Mouse (Mus musculus) MEL (cell line): Measurements from ENCODE around the gene Hsf4. TPM values are rescaled to one million over a fixed set of nuclear protein-coding genes. Genes with fewer than 3 reads are reported as not detected.
A peak's percentile ranks its signal among the peaks of the same experiment; 100 is the strongest.

Source experiments
- DNase-seq: peaks from one replicate; pipeline ENCODE4 v3.0.0; 2011; ENCODE audit warnings: low read depth, low spot score
- H3K27ac ChIP-seq: 2 replicates; pipeline ENCODE4 v1.5.1; 2012; ENCODE audit warnings: low read depth, mild to moderate bottlenecking, control low read depth, low read length, moderate library complexity; ENCODE audit not compliant: control insufficient read depth
- H3K27me3 ChIP-seq, 2 experiments: fragments of 150-350 bp in 1 of 2; sonication (generic) in 1 of 2; 2 replicates each; pipeline ENCODE4 v1.6.1; 2012; ENCODE audit warnings: low read length in 2 of 2, mild to moderate bottlenecking in 2 of 2, improper control_type of control experiment in 1 of 2, moderate library complexity in 1 of 2; ENCODE audit not compliant: insufficient read depth in 2 of 2, control insufficient read depth in 1 of 2
- H3K36me3 ChIP-seq, 2 experiments: 2 replicates each; pipeline ENCODE4 v1.6.1; 2012 to 2014; ENCODE audit warnings: low read length in 2 of 2, improper control_type of control experiment in 1 of 2, inconsistent platforms in 1 of 2, mild to moderate bottlenecking in 1 of 2; ENCODE audit not compliant: insufficient read depth in 2 of 2, control insufficient read depth in 1 of 2
- H3K4me1 ChIP-seq, 2 experiments: fragments of 150-350 bp in 1 of 2; sonication (generic) in 1 of 2; 2 replicates each; pipeline ENCODE4 v1.6.1; 2012; ENCODE audit warnings: low read length in 2 of 2, improper control_type of control experiment in 1 of 2, mild to moderate bottlenecking in 1 of 2; ENCODE audit not compliant: insufficient read depth in 2 of 2, control insufficient read depth in 1 of 2
- H3K4me3 ChIP-seq, 2 experiments: fragments of 150-350 bp in 1 of 2; sonication (generic) in 1 of 2; 2 replicates each; pipeline ENCODE4 v1.5.1; 2012; ENCODE audit warnings: low read depth in 2 of 2, low read length in 2 of 2, mild to moderate bottlenecking in 2 of 2, moderate library complexity in 2 of 2, control low read depth in 1 of 2, improper control_type of control experiment in 1 of 2; ENCODE audit not compliant: control insufficient read depth in 1 of 2, insufficient read depth in 1 of 2
- H3K79me2 ChIP-seq: 2 replicates; pipeline ENCODE4 v1.6.1; 2012; ENCODE audit warnings: mild to moderate bottlenecking, low read length, moderate library complexity; ENCODE audit not compliant: control insufficient read depth, poor library complexity, insufficient read depth
- H3K9ac ChIP-seq: 2 replicates; pipeline ENCODE4 v1.6.1; 2012; ENCODE audit warnings: low read depth, mild to moderate bottlenecking, control low read depth, low read length, moderate library complexity; ENCODE audit not compliant: control insufficient read depth, poor library complexity, severe bottlenecking
- H3K9me3 ChIP-seq: fragments of 150-350 bp; sonication (generic); replicated peaks from 2 replicates; pipeline ENCODE4 v1.6.1; 2012; ENCODE audit warnings: mild to moderate bottlenecking, low read length, improper control_type of control experiment, moderate library complexity; ENCODE audit not compliant: insufficient read depth
- CHD1 ChIP-seq: IDR thresholded peaks from 2 replicates; pipeline ENCODE4 v1.6.1; 2012; ENCODE audit warnings: low read depth, mild to moderate bottlenecking, inconsistent platforms, low read length, improper control_type of control experiment
- CHD2 ChIP-seq: IDR thresholded peaks from 2 replicates; pipeline ENCODE4 v1.6.1; 2011; ENCODE audit warnings: low read length, improper control_type of control experiment
- E2F4 ChIP-seq: IDR thresholded peaks from 2 replicates; pipeline ENCODE4 v1.6.1; 2011; ENCODE audit warnings: low read depth, low read length, improper control_type of control experiment, borderline replicate concordance
- ELF1 ChIP-seq: IDR thresholded peaks from 2 replicates; pipeline ENCODE4 v1.6.1; 2014; ENCODE audit warnings: low read depth, mild to moderate bottlenecking, inconsistent platforms, low read length, improper control_type of control experiment, moderate library complexity
- EP300 ChIP-seq, 2 experiments: IDR thresholded peaks; 2 replicates each; pipeline ENCODE4 v1.6.1; 2011; ENCODE audit warnings: improper control_type of control experiment in 2 of 2, low read length in 2 of 2, low read depth in 1 of 2, mild to moderate bottlenecking in 1 of 2
- ETS1 ChIP-seq: IDR thresholded peaks from 2 replicates; pipeline ENCODE4 v1.6.1; 2012; ENCODE audit warnings: low read depth, mild to moderate bottlenecking, inconsistent platforms, low read length, improper control_type of control experiment, moderate library complexity
- GATA1 ChIP-seq: IDR thresholded peaks from 2 replicates; pipeline ENCODE4 v1.6.1; 2011; ENCODE audit warnings: low read depth, low read length, improper control_type of control experiment
- JUND ChIP-seq: IDR thresholded peaks from 2 replicates; pipeline ENCODE4 v1.6.1; 2011; ENCODE audit warnings: low read depth, mild to moderate bottlenecking, improper control_type of control experiment, low read length
- MAFK ChIP-seq: IDR thresholded peaks from 2 replicates; pipeline ENCODE4 v1.6.1; 2011; ENCODE audit warnings: low read depth, mild to moderate bottlenecking, low read length, improper control_type of control experiment, borderline replicate concordance
- MAX ChIP-seq: IDR thresholded peaks from 2 replicates; pipeline ENCODE4 v1.6.1; 2011; ENCODE audit warnings: low read length, improper control_type of control experiment
- MYB ChIP-seq: IDR thresholded peaks from 2 replicates; pipeline ENCODE4 v1.6.1; 2011; ENCODE audit warnings: mild to moderate bottlenecking, low read depth, low read length, improper control_type of control experiment
- NELFE ChIP-seq: IDR thresholded peaks from 2 replicates; pipeline ENCODE4 v1.6.1; 2011; ENCODE audit warnings: low read depth, low read length, improper control_type of control experiment
- NRF1 ChIP-seq: IDR thresholded peaks from 2 replicates; pipeline ENCODE4 v1.6.1; 2014; ENCODE audit warnings: low read depth, mild to moderate bottlenecking, inconsistent platforms, low read length, improper control_type of control experiment, moderate library complexity; ENCODE audit not compliant: poor library complexity, insufficient read depth, severe bottlenecking
- POLR2A ChIP-seq, 2 experiments: IDR thresholded peaks; 2 replicates each; pipeline ENCODE4 v1.6.1; 2011 to 2012; ENCODE audit warnings: low read length in 2 of 2, mild to moderate bottlenecking in 2 of 2, control low read depth in 1 of 2, improper control_type of control experiment in 1 of 2, low read depth in 1 of 2, moderate library complexity in 1 of 2; ENCODE audit not compliant: control insufficient read depth in 1 of 2, insufficient read depth in 1 of 2, poor library complexity in 1 of 2
- POLR2AphosphoS2 ChIP-seq: IDR thresholded peaks from 2 replicates; pipeline ENCODE4 v1.6.1; 2011; ENCODE audit warnings: low read length, improper control_type of control experiment
- POLR2AphosphoS5 ChIP-seq: IDR thresholded peaks from 2 replicates; pipeline ENCODE4 v1.6.1; 2012; ENCODE audit warnings: low read depth, borderline replicate concordance, mild to moderate bottlenecking, inconsistent platforms, low read length, moderate library complexity, mixed read lengths
- RCOR1 ChIP-seq: IDR thresholded peaks from 2 replicates; pipeline ENCODE4 v1.6.1; 2012; ENCODE audit warnings: low read depth, mild to moderate bottlenecking, inconsistent platforms, low read length, improper control_type of control experiment
- TAL1 ChIP-seq: IDR thresholded peaks from 2 replicates; pipeline ENCODE4 v1.6.1; 2012; ENCODE audit warnings: mild to moderate bottlenecking, inconsistent platforms, low read length, moderate library complexity, mixed read lengths
- TCF12 ChIP-seq: IDR thresholded peaks from 2 replicates; pipeline ENCODE4 v1.6.1; 2014; ENCODE audit warnings: low read depth, mild to moderate bottlenecking, inconsistent platforms, low read length, improper control_type of control experiment, moderate library complexity
- UBTF ChIP-seq: IDR thresholded peaks from 2 replicates; pipeline ENCODE4 v1.6.1; 2012; ENCODE audit warnings: low read depth, mild to moderate bottlenecking, inconsistent platforms, low read length, improper control_type of control experiment, moderate library complexity, borderline replicate concordance; ENCODE audit not compliant: insufficient read depth
- USF2 ChIP-seq, 2 experiments: IDR thresholded peaks; 2 replicates each; pipeline ENCODE4 v1.6.1; 2011 to 2012; ENCODE audit warnings: improper control_type of control experiment in 2 of 2, low read length in 2 of 2, borderline replicate concordance in 1 of 2, inconsistent platforms in 1 of 2, low read depth in 1 of 2, mild to moderate bottlenecking in 1 of 2; ENCODE audit not compliant: insufficient read depth in 1 of 2
- ZKSCAN1 ChIP-seq: IDR thresholded peaks from 2 replicates; pipeline ENCODE4 v1.6.1; 2012; ENCODE audit warnings: low read depth, mild to moderate bottlenecking, inconsistent platforms, low read length, improper control_type of control experiment, moderate library complexity
- ZNF384 ChIP-seq: IDR thresholded peaks from 2 replicates; pipeline ENCODE4 v1.6.1; 2012; ENCODE audit warnings: low read depth, mild to moderate bottlenecking, inconsistent platforms, low read length, improper control_type of control experiment
- polyA plus RNA-seq, 2 experiments: library from polyadenylated mRNA; stranded (reverse) in 1 of 2; unstranded in 1 of 2; fragments of >175 nt in 1 of 2; fragments of >200 nt in 1 of 2; gene quantifications; 2 replicates each; pipeline versions ENCODE4 v1.2.1 to v1.2.4; 2012; ENCODE audit warnings: low replicate concordance in 2 of 2, low read depth in 1 of 2; ENCODE audit not compliant: insufficient read length in 2 of 2, insufficient read depth in 1 of 2, missing spikeins in 1 of 2
- total RNA-seq: library from RNA; depleted of rRNA; stranded (reverse); fragments of 300-350 nt; gene quantifications from 2 replicates; pipeline ENCODE4 v1.2.3, GENCODE M21; 2012; rRNA removed

Hsf4 gene
- total and polyA plus RNA-seq, 3 experiments = 1.7 to 7.1 TPM; not detected in 1

DNA sequence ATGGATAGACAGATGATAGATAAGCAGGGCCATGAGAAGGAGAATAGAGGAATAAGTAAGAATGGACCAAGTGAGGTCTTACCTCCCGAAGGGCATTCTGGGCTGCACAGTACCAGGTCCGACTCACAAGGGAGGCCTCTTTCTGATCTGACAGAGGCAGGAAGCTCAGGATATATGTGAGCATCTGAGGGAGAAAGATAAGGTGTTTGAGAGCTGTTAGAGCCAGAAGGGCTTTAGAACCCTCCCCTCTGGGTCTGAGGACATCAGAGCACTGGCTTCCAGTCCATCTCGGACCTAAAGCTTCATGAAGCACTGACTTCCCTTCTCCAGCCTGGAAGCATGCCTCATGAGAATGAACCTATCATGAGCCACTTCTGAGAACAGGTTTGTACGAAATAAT lies 53.6 kb downstream of the Hsf4 start:
- TF ChIP-seq NRF1 (no peak), CHD1 (no peak), E2F4 (no peak), GATA1 (peak; percentile 78), TCF12 (peak; percentile 83), POLR2AphosphoS5 (no peak), ETS1 (0 out of 2 replicates have a peak, but pooled peaks have one; percentile 20), USF2 (IDR thresholded peaks at IDR 0.05; ENCODE audit: borderline replicate concordance in 1 of 2, insufficient read depth in 1 of 2, low read depth in 1 of 2, low read length in 2 of 2) (no peak), ZNF384 (no peak), EP300 (IDR thresholded peaks at IDR 0.05; ENCODE audit: low read depth in 1 of 2, low read length in 2 of 2) (peak; percentile 78 to 80), MYB (no peak), ELF1 (no peak), RCOR1 (peak; percentile 56; the same call in 1 of the 2 replicates), TAL1 (peak; percentile 88), POLR2AphosphoS2 (peak; percentile 30; the same call in 1 of the 2 replicates), ZKSCAN1 (no peak), NELFE (no peak), UBTF (no peak), CHD2 (no peak), MAX (no peak), JUND (no peak), POLR2A (IDR thresholded peaks at IDR 0.05; ENCODE audit: control insufficient read depth in 1 of 2, insufficient read depth in 1 of 2, low read depth in 1 of 2, low read length in 2 of 2, poor library complexity in 1 of 2) (no peak), MAFK (no peak)
- no peak overlapping the region; a peak in 1 of 4 replicates for H3K4me3 ChIP-seq
- peaks cover 20% of the 10 kb centered on the region for H3K79me2 ChIP-seq
- peak overlapping the region; percentile 44 for H3K27ac ChIP-seq
- H3K9ac ChIP-seq = no peak overlapping the region
- H3K27me3 ChIP-seq = no peaks in the 10 kb centered on the region
- no peaks in the 10 kb centered on the region for H3K9me3 ChIP-seq
- DNase-seq = peak; percentile 71
- peaks cover 18 to 34% of the 10 kb centered on the region in 2 experiments for H3K4me1 ChIP-seq
- peaks cover 5 to 37% of the 10 kb centered on the region in 2 experiments; a peak in 3 of 4 replicates for H3K36me3 ChIP-seq

Other genes starting within 250 kb of the Hsf4 start
- gene Ces3a, start 221.2 kb upstream of the Hsf4 start, total RNA-seq = not detected in 2 replicates
- gene Ces3a, start 221.2 kb upstream of the Hsf4 start, polyA plus RNA-seq = not detected
- gene Ces3b, start 186.0 kb upstream of the Hsf4 start, total RNA-seq = not detected in 2 replicates
- gene Ces3b, start 186.0 kb upstream of the Hsf4 start, polyA plus RNA-seq = not detected
- not detected in 2 replicates for gene Ces4a, start 138.0 kb upstream of the Hsf4 start, total RNA-seq
- not detected for gene Ces4a, start 138.0 kb upstream of the Hsf4 start, polyA plus RNA-seq
- gene Cbfb, start 99.1 kb upstream of the Hsf4 start, total RNA-seq = 32.5 and 40.6 TPM in 2 replicates
- gene Cbfb, start 99.1 kb upstream of the Hsf4 start, polyA plus RNA-seq = 10 to 100 TPM in 1 of 2 experiments, not detected in 1; 37.9 TPM
- 16.0 and 18.3 TPM in 2 replicates for gene D230025D16Rik, start 44.7 kb upstream of the Hsf4 start, total RNA-seq
- 10 to 100 TPM in 1 of 2 experiments, not detected in 1; 22.4 TPM for gene D230025D16Rik, start 44.7 kb upstream of the Hsf4 start, polyA plus RNA-seq
- gene B3gnt9, start 14.6 kb upstream of the Hsf4 start, total RNA-seq = 2.7 and 2.8 TPM in 2 replicates
- 1 to 10 TPM in 1 of 2 experiments, not detected in 1; 4.7 TPM for gene B3gnt9, start 14.6 kb upstream of the Hsf4 start, polyA plus RNA-seq
- gene Tradd, start 5.2 kb upstream of the Hsf4 start, total RNA-seq = 29.0 and 31.0 TPM in 2 replicates
- gene Tradd, start 5.2 kb upstream of the Hsf4 start, polyA plus RNA-seq = 10 to 100 TPM in 1 of 2 experiments, not detected in 1; 33.5 TPM
- 4.1 and 4.8 TPM in 2 replicates for gene Fbxl8, start 5.2 kb upstream of the Hsf4 start, total RNA-seq
- gene Fbxl8, start 5.2 kb upstream of the Hsf4 start, polyA plus RNA-seq = 1 to 10 TPM in 1 of 2 experiments, not detected in 1; 7.2 TPM
- gene Nol3, start 6.3 kb downstream of the Hsf4 start, total RNA-seq = 0.69 and 0.89 TPM in 2 replicates
- under 1 TPM in 1 of 2 experiments, not detected in 1; 0.63 TPM for gene Nol3, start 6.3 kb downstream of the Hsf4 start, polyA plus RNA-seq
- gene 4931428F04Rik, start 20.1 kb downstream of the Hsf4 start, total RNA-seq = 5.6 and 8.2 TPM in 2 replicates
- 10 to 100 TPM in 1 of 2 experiments, not detected in 1; 13.0 TPM for gene 4931428F04Rik, start 20.1 kb downstream of the Hsf4 start, polyA plus RNA-seq
- gene Exoc3l, start 26.3 kb downstream of the Hsf4 start, total RNA-seq = 0.56 and 0.69 TPM in 2 replicates
- gene Exoc3l, start 26.3 kb downstream of the Hsf4 start, polyA plus RNA-seq = 1 to 10 TPM in 1 of 2 experiments, not detected in 1; 2.0 TPM
- gene E2f4, start 27.9 kb downstream of the Hsf4 start, total RNA-seq = 95.9 and 98.5 TPM in 2 replicates
- gene E2f4, start 27.9 kb downstream of the Hsf4 start, polyA plus RNA-seq = 100 to 1,000 TPM in 1 of 2 experiments, 10 to 100 TPM in 1; 97.9 to 313 TPM
- 1.0 and 1.3 TPM in 2 replicates for gene Elmo3, start 35.8 kb downstream of the Hsf4 start, total RNA-seq
- gene Elmo3, start 35.8 kb downstream of the Hsf4 start, polyA plus RNA-seq = 1 to 10 TPM in 1 of 2 experiments, not detected in 1; 2.9 TPM
- gene Lrrc29, start 56.5 kb downstream of the Hsf4 start, total RNA-seq = 2.6 and 3.2 TPM in 2 replicates
- 1 to 10 TPM in 1 of 2 experiments, not detected in 1; 6.1 TPM for gene Lrrc29, start 56.5 kb downstream of the Hsf4 start, polyA plus RNA-seq
- gene Tmem208, start 56.6 kb downstream of the Hsf4 start, total RNA-seq = 123 and 149 TPM in 2 replicates
- 10 to 100 TPM in 1 of 2 experiments, not detected in 1; 94.5 TPM for gene Tmem208, start 56.6 kb downstream of the Hsf4 start, polyA plus RNA-seq
- gene Fhod1, start 78.2 kb downstream of the Hsf4 start, total RNA-seq = 2.5 and 2.8 TPM in 2 replicates
- gene Fhod1, start 78.2 kb downstream of the Hsf4 start, polyA plus RNA-seq = 10 to 100 TPM in 1 of 2 experiments, not detected in 1; 10.9 TPM
- gene Slc9a5, start 79.0 kb downstream of the Hsf4 start, total RNA-seq = 0.12 and 0.20 TPM in 2 replicates
- gene Slc9a5, start 79.0 kb downstream of the Hsf4 start, polyA plus RNA-seq = 1 to 10 TPM in 1 of 2 experiments, not detected in 1; 1.9 TPM
- not detected in 2 replicates for gene Plekhg4, start 103.5 kb downstream of the Hsf4 start, total RNA-seq
- under 1 TPM in 1 of 2 experiments, not detected in 1; 0.10 TPM for gene Plekhg4, start 103.5 kb downstream of the Hsf4 start, polyA plus RNA-seq
- not detected in 2 replicates for gene Kctd19, start 143.7 kb downstream of the Hsf4 start, total RNA-seq
- not detected for gene Kctd19, start 143.7 kb downstream of the Hsf4 start, polyA plus RNA-seq
- gene Lrrc36, start 143.8 kb downstream of the Hsf4 start, total RNA-seq = not detected in 2 replicates
- under 1 TPM in 1 of 2 experiments, not detected in 1; 0.06 TPM for gene Lrrc36, start 143.8 kb downstream of the Hsf4 start, polyA plus RNA-seq
- 0.42 and 0.81 TPM in 2 replicates for gene Tppp3, start 201.7 kb downstream of the Hsf4 start, total RNA-seq
- 1 to 10 TPM in 1 of 2 experiments, not detected in 1; 1.7 TPM for gene Tppp3, start 201.7 kb downstream of the Hsf4 start, polyA plus RNA-seq
- 4.7 and 4.9 TPM in 2 replicates for gene Zdhhc1, start 227.1 kb downstream of the Hsf4 start, total RNA-seq
- gene Zdhhc1, start 227.1 kb downstream of the Hsf4 start, polyA plus RNA-seq = 10 to 100 TPM in 1 of 2 experiments, not detected in 1; 11.5 TPM
- 0.27 TPM in 1 of 2 replicates, not detected in the other for gene Hsd11b2, start 249.0 kb downstream of the Hsf4 start, total RNA-seq
- 1 to 10 TPM in 1 of 2 experiments, not detected in 1; 2.1 TPM for gene Hsd11b2, start 249.0 kb downstream of the Hsf4 start, polyA plus RNA-seq